Mouse (Mus musculus): ENCODE results near the gene Pik3cb.

Pik3cb gene

DNA sequence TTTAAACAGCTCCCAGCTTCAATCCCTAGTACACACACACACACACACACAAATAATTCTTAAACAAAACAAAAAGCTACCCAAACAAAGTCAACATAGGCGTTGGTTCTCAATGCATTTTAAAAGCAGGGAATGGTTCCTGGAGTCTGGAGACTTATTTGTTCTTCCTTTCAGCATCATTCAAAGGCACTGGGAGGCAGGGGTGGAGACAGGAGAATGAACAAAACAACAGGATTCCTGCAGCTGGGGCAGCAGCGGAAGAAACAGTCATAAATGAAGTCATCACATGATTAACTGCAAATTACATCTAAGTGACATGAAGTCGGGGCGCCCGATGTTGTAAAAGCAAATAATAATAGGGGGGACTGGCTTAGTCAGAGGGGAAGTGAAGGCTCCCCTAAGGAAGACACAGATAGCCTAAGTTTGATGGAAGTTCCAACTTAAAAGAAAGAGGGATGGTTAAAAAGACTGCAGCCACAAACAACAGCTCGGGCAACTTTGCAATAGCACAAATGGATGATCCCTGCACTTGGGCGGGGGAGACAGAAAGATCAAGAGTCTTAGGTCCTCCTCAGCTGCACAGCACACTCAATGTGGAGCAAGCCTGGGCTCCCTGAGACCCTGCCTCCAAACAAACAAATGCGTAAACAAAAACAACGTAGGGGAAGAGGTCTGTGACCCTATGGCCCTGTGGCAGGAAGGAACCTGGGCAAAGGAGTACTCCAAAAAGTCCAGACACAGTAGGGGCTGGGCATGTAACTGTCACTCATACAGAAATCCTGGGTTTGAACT is 12.5 kb upstream of the Pik3cb start:
- DNase-seq (ENCODE audit: inconsistent age in 2 of 2, low spot score in 1 of 2): no peak

DNA sequence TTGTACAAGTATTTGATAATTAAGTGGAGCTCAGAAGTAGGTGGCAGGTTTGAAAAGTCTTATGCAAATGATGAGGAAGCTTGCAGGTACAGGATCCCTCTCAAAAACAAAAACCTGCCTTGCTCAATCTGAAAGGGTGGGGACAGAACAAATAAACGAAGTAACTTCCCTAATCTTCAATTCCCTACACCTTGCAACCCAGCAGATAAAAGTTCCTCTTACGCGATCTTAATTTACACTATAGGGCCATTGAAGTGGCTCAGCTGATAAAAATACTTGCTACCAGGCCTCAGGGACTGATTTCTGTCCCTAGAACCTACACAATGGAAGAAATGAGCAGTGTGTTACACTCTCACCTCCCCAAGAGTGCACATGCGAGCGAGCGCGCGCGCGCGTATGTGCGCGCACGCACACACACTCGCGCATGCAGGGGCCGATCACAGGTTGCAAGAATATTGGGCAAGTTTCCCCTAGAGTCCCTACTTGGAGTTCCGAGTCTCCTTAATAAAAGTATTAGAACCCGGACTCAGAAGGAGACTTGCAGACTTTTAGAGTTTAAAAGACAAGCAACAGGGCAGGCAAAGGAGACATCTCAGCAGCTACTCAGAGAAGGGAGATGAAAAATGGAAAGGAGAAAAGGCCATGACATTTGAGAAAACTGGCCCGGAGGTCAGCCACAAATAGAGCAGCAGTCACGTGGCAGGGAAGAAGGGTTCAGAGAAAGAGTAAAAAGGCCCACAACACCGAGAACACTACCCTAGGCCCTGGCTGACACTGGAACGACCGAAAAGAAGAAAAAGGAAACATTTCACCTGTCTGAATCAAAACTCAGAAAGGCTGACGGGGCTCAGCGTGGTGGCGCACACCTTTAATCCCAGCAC is 6.7 kb upstream of the Pik3cb start:
- peak; percentile 65 to 82 for DNase-seq (ENCODE audit: inconsistent age in 2 of 2, low spot score in 1 of 2)

DNA sequence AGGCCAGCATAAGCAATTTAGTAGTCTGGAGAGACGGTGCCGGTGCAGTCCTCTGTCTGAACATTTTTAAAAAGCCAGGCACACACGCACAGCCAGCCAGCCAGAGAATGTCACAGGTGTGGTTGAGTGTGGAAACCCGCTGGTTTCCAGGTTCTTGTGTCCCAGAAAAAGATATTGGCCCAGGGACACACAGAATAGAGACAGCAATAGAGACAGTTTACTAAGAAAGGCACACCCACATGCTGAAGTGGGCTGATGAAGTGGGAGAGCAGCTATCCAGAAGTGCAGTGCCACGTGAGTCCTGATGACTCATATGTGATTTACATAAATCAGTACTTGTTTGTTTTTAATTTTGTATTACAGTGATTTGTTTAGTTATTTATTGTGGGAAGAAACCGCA is 5.3 kb upstream of the Pik3cb start:
- peak; percentile 39 to 81 for DNase-seq (ENCODE audit: inconsistent age in 2 of 2, low spot score in 1 of 2)

DNA sequence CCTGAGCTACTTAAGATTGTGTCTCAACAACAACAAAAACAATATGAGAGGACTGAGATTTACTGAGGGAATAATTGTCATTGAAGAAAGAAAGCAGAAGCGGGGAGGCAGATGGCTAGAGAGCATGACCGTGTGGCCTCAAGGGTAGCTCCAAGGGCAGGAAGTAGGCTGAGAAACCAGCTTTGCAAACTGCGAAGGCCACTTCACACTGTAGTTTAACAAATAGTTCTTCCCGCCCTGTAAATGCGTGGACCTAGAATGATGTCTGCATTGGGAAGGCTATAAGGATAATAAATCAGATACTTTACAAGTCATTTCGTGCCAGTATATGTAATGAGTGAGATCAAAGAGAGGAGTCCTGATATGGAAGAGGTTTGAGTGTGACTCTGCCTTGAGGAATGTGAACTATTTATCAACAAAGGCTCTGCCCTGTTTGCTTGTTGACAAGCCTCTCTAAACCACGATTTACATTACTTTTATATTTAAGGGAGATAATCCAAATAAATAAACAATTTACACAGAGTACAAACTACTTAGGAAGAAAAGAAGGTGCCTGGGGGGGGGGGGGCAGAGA is 4.1 kb upstream of the Pik3cb start:
- peak; percentile 29 to 80 for DNase-seq (ENCODE audit: inconsistent age in 2 of 2, low spot score in 1 of 2)

DNA sequence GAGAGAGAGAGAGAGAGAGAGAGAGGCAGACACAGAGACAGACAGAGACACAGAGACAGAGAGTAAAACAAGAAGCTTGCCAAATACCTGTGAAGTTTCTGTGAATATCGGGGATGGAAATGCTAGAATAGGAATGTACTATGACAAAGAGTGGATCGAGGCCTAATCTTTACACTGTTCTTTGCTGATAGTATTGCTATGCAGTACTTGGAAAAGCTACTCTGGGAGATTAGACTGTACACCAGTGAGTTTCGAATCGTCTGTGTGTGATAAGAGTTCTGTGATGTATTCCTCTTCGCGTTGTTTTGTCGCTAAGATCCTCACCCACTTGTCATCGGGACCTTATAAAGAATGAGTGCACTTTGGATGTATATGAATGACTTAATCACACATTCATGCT is 1.2 kb upstream of the Pik3cb start:
- no peak for DNase-seq (ENCODE audit: inconsistent age in 2 of 2, low spot score in 1 of 2)

DNA sequence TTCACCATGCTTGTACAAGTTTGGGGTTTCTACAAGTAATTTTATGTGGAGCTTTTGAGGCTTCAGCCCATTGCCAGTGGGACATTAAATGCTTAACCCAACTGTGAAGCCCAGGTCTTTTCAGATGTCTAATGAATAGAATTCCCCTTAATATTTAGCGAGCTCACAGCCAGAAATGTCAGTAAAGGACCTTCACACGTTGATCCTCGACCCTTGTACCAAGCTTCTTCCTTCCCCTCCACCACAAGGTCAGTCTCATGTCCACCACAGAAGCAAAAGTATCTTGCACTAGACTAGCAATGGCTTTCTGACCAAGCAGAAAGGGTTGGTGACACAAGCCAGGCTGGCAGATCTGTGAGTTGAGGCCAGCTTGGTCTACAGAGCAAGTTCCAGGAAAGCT is 750 bp upstream of the Pik3cb start:
- no peak for DNase-seq (ENCODE audit: inconsistent age in 2 of 2, low spot score in 1 of 2)

DNA sequence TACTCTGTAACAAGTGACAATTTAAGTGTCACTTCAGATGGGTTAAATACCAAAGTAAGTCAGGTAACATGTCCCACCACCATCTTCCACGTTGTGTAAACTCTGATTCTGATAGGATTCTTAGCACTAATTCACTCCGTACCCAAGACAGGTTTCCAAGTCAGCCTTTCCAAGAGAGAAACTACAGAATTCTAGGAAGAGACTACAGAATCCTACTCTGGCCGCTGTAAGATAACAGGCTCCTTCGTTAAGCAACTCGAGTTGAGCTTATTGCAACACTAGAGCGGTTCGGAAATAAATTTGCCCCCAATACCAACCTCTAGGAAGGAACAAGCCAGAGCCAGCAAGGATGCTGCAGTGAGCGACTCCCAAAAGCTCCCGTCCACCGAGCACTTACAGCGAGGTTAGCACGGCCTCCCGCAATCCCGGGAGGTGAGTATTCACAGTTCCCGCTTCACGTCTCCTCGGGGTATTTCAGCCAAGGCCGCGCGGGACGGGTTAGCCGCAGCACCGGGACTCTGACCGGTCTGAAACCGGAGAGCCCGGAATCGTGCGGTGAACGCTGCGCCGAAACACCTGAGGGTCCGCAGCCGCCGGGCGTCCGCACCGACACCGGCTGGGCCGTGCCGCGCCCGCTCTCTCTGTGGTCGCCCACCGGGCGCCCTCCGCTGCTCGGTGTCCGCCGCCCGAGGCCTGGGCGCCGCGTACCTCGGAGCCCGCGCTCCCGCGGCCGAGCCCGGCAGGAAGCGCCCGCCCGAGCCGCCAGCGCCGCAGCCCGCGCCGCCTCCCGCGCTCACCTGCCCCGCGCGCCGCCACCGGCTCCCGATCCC is 1.0 kb downstream of the Pik3cb start:
- peak; percentile 59 to 87 for DNase-seq (ENCODE audit: inconsistent age in 2 of 2, low spot score in 1 of 2)

DNA sequence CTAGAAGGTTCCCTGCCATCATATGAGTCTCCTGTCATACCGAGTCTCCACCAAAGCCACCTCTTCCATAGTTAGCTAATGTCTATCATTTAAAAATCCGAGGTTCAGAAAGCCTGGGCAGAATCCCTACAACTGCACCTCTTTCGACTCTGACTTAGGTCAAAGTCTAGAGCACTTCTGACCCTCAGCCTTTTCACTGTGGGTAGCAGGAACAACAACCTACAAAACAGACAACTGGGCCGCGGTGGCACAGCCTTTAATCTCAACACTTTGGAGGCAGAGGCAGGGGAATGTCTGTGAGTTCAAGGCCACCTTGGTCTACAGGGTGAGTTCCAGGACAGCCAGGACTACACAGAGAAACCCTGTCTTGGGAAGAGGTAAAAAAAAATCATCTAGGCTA is 3.1 kb downstream of the Pik3cb start:
- no peak for DNase-seq (ENCODE audit: inconsistent age in 2 of 2, low spot score in 1 of 2)

DNA sequence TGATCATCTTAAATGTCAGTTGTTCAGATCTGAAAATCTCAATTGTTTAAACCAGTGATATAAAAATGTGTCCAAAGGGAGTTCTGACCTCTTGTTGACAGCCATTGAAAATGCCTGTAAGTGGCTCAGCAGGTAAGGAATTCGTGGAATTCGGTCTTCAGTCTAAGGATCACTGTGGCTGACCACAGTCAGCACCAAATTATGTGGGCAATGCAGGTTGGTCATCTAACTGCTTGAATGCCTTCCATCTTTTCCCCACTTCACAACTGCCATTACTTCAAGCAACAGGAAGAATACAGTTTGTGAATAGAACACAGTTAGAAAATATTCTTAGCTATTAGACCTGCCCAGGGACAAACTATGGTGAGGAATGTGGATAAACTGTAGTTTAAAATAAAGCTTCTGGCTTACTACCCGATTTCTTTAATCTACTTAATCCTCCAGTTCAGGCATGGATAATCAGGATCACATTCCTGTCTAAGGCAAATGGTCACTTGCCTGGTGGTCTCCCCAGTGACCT is 8.4 kb downstream of the Pik3cb start:
- no peak for DNase-seq (ENCODE audit: inconsistent age in 2 of 2, low spot score in 1 of 2)

DNA sequence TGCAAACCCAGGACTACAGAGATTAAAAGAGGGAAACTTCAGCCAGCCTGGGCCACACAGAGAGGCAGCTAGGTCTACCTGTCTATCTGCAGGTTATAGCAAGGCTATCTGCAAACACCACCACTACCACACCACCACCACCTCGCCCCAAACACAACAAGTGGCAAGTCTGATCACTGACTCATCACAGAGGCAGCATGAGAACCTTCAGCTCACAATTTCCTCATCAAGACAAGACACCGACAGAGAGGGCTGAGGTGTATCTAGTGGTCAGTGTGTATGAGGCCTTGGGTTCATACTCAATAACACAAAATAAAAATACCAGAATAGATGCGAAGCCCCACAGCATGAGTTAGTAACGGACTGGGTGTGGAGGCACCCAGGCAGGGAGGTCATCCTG is 9.3 kb downstream of the Pik3cb start:
- no peak for DNase-seq (ENCODE audit: inconsistent age in 2 of 2, low spot score in 1 of 2)

DNA sequence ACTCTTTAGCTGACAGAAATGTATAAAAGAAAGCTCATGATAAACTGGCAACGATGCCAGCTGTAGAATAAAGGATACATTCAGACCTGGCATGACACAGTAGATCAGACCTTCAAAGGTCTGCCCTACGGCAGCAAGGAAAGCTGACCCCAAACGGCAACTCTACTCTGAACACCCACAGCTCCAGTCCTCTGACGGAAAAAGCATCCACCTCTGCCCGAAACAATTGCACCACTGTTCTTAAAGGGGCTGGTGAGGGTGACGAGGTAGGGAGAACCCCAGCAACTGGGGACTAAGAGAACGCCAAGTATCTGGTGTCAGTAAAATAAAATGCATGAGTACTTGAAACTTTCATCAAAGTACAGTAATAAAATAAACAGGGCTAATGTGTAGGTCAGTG is 12.8 kb downstream of the Pik3cb start:
- DNase-seq (ENCODE audit: inconsistent age in 2 of 2, low spot score in 1 of 2): no peak

DNA sequence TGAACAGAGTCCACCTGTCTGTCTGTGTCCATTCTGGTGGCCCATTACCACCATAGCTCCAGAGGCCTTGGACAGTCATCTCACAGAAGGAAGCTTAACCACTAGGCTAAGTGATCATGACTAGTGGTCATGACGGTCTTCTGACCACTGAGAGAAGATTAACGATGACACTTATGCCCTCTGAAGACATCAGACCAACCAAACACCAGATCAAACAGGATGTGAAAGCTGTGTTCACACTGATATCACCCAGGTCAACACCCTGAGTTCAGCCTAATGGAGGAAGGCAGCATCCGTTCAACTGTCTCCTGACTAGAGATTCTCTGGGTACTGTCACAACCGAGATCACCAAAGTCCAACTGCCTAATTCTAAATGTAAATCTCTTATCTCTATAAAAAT is 17.7 kb downstream of the Pik3cb start:
- DNase-seq (ENCODE audit: inconsistent age in 2 of 2, low spot score in 1 of 2): no peak

DNA sequence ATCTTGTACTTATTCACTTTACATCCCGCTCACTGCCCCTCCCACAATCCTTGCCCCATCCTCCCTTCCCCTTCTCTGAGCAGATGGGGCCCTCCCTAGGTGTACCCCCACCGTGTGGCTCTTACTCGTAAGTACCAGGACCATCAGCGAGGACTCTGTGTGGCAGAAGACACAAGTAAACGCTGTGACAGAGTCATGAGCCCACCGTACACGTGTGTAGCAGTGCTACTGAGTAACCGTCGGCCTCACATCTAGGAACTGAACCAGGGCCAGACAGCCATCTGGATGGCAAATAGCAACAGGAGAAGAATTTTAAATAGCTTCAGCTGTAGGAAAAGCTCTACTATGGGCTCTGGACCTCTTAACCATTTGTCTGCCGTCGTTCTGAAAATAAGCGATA is 28.0 kb downstream of the Pik3cb start:
- no peak for DNase-seq (ENCODE audit: inconsistent age in 2 of 2, low spot score in 1 of 2)

DNA sequence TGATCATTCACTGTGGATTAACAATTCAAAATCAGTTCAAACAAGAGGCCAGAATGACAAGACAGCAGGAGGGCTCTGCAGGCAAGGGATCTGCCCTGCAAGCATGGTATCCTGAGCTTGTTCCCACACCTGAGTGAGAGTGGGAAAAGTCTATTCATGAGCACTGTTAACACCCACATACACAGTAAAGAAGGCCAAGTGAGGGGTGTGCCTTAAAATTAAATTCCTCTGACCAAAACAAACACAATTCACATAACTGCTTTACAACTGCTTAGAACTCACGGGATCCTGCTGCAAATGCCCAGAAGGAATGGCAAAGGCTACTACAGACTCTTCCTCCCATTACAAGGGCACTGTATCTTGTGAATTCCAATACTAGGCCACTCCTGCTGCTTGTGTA is 29.3 kb downstream of the Pik3cb start:
- no peak for DNase-seq (ENCODE audit: inconsistent age in 2 of 2, low spot score in 1 of 2)

DNA sequence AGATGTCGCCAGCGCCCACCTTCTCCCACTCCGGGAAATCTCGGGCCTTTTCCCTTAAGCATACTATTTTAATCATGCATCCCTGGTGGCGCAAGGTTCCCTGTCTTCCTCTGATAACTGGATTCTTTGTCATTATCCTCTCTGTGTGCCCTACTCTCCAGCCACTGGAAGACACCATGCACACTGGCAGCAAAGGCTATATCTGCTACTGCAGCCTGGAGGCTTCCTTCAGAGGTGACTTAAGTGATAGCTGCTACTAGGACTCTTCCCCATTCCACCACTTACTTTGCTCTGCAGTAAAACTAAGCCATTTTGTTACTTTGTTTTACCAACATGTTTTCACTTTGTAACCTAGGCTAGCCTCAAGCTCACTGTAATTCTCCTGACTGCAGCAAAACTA is 30.2 kb downstream of the Pik3cb start:
- no peak for DNase-seq (ENCODE audit: inconsistent age in 2 of 2, low spot score in 1 of 2)

DNA sequence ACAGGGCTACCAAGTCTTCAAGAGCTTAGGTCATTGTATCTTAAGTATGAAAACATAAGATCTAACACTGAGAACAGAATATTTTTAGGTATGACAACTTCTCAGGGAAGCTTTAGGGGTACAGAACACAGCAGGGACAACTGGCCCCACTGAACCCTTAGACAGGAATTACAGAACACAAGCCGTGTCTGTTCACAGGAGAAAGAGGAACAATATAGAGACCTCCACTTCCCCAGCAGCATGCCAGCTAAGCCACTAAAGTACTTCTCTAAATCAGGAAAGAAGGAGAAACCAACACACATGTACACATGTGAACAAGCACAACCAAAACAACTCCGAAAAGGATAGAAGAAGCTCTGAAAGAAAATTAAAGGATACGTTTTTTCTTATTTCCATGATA is 30.8 kb downstream of the Pik3cb start:
- DNase-seq (ENCODE audit: inconsistent age in 2 of 2, low spot score in 1 of 2): no peak

DNA sequence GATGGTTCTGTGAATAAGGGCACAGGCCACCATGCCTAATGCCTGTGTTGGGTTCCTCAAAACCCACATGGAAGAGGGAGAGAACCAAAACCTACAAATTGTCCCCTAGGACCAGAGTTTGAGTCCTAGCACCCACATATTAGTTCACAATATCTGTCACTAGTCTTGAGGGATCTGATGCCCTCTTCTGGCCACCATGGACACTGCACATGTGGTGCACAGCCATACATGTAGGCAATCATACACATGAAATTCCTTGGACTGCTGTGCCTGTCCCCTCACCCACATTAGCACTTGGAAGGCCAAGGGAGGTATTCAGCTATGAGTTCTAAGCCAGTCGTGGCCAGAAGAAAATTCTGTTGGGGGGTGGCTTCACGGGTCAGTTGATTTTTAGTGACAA is 36.0 kb downstream of the Pik3cb start:
- DNase-seq (ENCODE audit: inconsistent age in 2 of 2, low spot score in 1 of 2): peak in 1 of 2 experiments; percentile 39

DNA sequence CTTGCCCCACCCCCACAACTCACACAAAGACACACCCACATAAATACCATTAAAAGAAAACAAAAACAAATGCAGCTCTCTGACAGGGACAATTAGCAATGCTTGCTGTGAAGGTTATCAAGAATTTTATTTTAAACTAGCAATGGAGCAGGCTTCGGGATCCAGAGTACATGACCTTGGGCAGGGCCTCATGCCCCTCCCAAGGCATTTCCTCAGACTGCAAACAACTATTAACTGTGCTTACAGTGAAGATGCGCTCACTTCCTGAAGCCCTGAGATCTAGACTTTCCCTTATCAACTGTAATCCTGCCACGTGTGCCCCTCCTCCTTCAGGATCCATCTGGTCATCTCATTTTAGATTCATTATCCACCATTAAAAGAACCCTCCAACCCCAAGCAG is 36.6 kb downstream of the Pik3cb start:
- DNase-seq (ENCODE audit: inconsistent age in 2 of 2, low spot score in 1 of 2): no peak

DNA sequence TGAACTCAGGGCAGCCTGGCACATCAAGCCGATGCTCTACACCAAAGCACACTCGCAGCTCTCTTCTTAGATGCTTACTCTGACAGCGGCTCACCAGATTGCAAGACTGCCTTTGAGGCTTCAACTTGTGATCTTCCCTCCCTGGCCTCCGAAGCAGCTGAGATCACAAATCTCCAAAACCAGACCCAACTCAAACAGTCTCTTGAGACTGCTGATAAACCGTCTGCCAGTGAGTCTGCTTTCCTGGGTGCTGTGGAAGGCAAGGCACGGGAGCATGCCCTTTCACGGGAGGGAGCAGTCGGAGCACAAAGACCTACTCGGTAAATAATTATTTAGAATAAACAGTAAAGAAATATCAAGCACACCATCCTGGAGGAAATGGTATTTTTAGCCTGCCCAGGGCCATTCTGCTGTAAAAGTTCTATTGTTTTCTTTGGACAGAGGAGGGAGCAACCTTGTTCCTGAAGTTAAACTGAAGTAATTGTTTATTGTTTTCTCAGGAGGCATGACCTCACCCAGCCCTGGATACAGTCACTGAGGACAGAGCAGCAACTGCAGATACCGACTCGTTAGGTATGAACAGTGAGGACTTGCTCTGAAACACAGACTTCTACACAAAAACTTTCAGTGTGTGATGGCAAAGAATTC is 41.8 kb downstream of the Pik3cb start:
- DNase-seq (ENCODE audit: inconsistent age in 2 of 2, low spot score in 1 of 2): no peak

DNA sequence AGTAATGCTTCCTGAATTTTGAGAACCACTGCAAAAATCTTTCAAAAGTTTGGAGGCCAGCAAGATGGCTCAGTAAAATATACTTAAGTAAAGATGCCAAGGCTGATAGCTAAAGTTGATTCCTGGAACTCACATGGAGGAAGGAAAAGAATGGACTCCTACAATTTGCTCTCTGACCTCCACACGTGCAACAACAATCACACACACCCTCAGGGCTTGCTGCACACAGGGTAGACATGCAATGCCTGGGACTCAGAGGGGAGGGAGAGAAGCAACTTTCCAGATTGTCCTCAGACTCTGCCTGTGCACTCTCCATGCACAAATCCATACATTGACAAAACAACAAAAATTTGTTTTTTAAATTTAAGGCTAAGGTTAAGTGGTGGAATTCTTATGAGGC is 42.8 kb downstream of the Pik3cb start:
- DNase-seq (ENCODE audit: inconsistent age in 2 of 2, low spot score in 1 of 2): no peak
